Mouse (Mus musculus): ENCODE data around the gene Cnga3. TPM values are rescaled to one million over a fixed set of nuclear protein-coding genes. Genes with fewer than 3 reads are reported as not detected.
A peak's percentile ranks its signal among the peaks of the same experiment; 100 is the strongest.

The Cnga3 gene
- total and polyA plus RNA-seq, 2 experiments from 2014 or later, result 0.10 to 3.0 TPM

DNA sequence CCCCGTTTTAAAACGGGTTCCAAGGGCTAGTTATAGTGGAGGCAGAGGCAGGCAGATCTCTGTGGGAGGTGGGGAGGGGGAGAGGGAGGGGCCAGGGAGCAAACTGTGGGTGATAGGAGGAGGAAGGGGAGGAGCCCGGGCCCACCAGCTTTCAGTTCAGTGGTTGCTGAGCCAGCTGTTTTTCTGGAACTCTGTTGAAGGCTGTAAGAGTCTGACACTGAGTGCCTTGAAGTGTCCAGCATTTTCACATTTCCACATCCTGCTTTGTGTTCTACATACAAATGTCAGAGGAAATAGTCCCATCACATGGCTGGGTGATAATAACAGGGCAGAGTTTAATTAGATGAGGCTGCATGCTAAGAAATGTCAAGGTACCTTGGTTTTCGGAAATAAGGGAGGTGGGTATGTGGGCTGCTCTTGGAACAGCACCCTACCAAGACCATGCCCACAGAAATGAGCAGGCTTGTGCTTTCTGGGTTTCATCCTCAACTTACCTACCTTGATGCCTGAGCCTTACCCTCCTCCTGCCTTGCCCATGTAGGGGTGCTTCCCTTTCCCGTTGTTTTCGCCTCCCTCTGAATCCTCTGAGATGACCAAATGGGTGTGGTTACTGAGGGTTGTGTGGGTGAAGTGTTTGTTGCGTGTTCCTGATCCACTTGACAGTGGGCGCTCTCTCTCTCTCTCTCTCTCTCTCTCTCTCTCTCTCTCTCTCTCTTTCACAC, 93.9 kb downstream of the Cnga3 start:
- H3K4me1 ChIP-seq (ENCODE audit: insufficient read depth, low read length), result no peaks in the 10 kb centered on the region
- no peak overlapping the region for H3K27ac ChIP-seq
- H3K9ac ChIP-seq (replicated peaks; ENCODE audit: low read length), result no peak overlapping the region
- H3K9me3 ChIP-seq (ENCODE audit: low read length), result peaks cover 2% of the 10 kb centered on the region; the same call in 1 of the 2 replicates
- no peak overlapping the region for H3K4me3 ChIP-seq (ENCODE audit: low read length)
- H3K27me3 ChIP-seq (ENCODE audit: insufficient read depth, low read length), result no peaks in the 10 kb centered on the region
- no peak for TF ChIP-seq CTCF (IDR thresholded peaks at IDR 0.05; ENCODE audit: low read depth)
- DNase-seq (ENCODE audit: low spot score) (no peak), ATAC-seq (0 out of 2 replicates have a peak, but pooled peaks have one; percentile 15)
- WGBS, result 88% methylated on average over 8 of the region's 8 CpGs
- no peak overlapping the region for H3K4me2 ChIP-seq (ENCODE audit: low read depth, low read length)
- H3K36me3 ChIP-seq (ENCODE audit: insufficient read depth, low read length), result no peaks in the 10 kb centered on the region

DNA sequence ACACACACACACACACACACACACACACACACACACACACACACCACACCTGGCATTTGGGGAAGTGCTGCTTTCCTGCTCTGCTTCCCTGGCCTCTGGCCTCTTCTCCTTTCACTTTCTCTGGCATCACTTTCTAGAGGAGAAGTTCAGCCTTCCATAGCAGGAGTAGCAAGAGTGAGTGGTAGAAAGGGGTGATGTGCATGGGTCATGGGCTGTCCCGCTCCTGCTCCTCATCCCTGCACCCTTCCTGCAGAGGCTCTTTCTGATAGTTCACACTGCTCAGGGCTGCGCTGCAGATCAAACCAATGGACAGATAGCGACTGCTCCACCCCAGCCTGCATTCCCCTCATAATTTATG, 94.5 kb downstream of the Cnga3 start:
- ATAC-seq (no peak), DNase-seq (ENCODE audit: low spot score) (no peak)
- peaks cover 2% of the 10 kb centered on the region; the same call in 1 of the 2 replicates for H3K9me3 ChIP-seq (ENCODE audit: low read length)
- no peak overlapping the region for H3K9ac ChIP-seq (replicated peaks; ENCODE audit: low read length)
- H3K4me1 ChIP-seq (ENCODE audit: insufficient read depth, low read length), result no peaks in the 10 kb centered on the region
- no peak for TF ChIP-seq CTCF (IDR thresholded peaks at IDR 0.05; ENCODE audit: low read depth)
- WGBS, result 93% methylated on average over 3 of the region's 3 CpGs
- H3K27ac ChIP-seq, result no peak overlapping the region
- H3K36me3 ChIP-seq (ENCODE audit: insufficient read depth, low read length), result no peaks in the 10 kb centered on the region
- H3K4me3 ChIP-seq (ENCODE audit: low read length), result no peak overlapping the region
- H3K27me3 ChIP-seq (ENCODE audit: insufficient read depth, low read length), result no peaks in the 10 kb centered on the region
- no peak overlapping the region for H3K4me2 ChIP-seq (ENCODE audit: low read depth, low read length)

GRCm38 (mm10) chr1:37309939-37310515, 95.8 kb downstream of the Cnga3 start:
- no peak overlapping the region for H3K27ac ChIP-seq
- 98% methylated on average over 4 of the region's 4 CpGs for WGBS
- no peak for TF ChIP-seq CTCF (IDR thresholded peaks at IDR 0.05; ENCODE audit: low read depth)
- no peak overlapping the region for H3K4me3 ChIP-seq (ENCODE audit: low read length)
- no peak for ATAC-seq
- no peak overlapping the region for H3K9ac ChIP-seq (replicated peaks; ENCODE audit: low read length)
- no peak overlapping the region for H3K4me2 ChIP-seq (ENCODE audit: low read depth, low read length)
- H3K4me1 ChIP-seq (ENCODE audit: insufficient read depth, low read length), result no peaks in the 10 kb centered on the region
- no peaks in the 10 kb centered on the region for H3K36me3 ChIP-seq (ENCODE audit: insufficient read depth, low read length)
- H3K27me3 ChIP-seq (ENCODE audit: insufficient read depth, low read length), result no peaks in the 10 kb centered on the region
- H3K9me3 ChIP-seq (ENCODE audit: low read length), result peaks cover 2% of the 10 kb centered on the region; the same call in 1 of the 2 replicates
- DNase-seq (ENCODE audit: low spot score), result no peak

Other genes starting within 250 kb of the Cnga3 start
- gene Vwa3b, start 187.8 kb upstream of the Cnga3 start, total RNA-seq (2014; rRNA removed), result 1.5 and 1.7 TPM in 2 replicates
- 1.7 and 2.9 TPM in 2 replicates for gene Vwa3b, start 187.8 kb upstream of the Cnga3 start, polyA plus RNA-seq (2015; fragmentation: Nextera tagmentation; extraction: Ambion mirVana)
- gene Inpp4a, start 85.4 kb downstream of the Cnga3 start, total RNA-seq (2014; rRNA removed), result 45.3 and 53.6 TPM in 2 replicates
- gene Inpp4a, start 85.4 kb downstream of the Cnga3 start, polyA plus RNA-seq (2015; fragmentation: Nextera tagmentation; extraction: Ambion mirVana), result 82.5 and 83.7 TPM in 2 replicates
- 44.4 and 48.7 TPM in 2 replicates for gene Coa5, start 215.7 kb downstream of the Cnga3 start, total RNA-seq (2014; rRNA removed)
- gene Coa5, start 215.7 kb downstream of the Cnga3 start, polyA plus RNA-seq (2015; fragmentation: Nextera tagmentation; extraction: Ambion mirVana), result 40.9 and 43.7 TPM in 2 replicates
- gene Unc50, start 215.7 kb downstream of the Cnga3 start, total RNA-seq (2014; rRNA removed), result 63.4 and 70.8 TPM in 2 replicates
- 135 and 138 TPM in 2 replicates for gene Unc50, start 215.7 kb downstream of the Cnga3 start, polyA plus RNA-seq (2015; fragmentation: Nextera tagmentation; extraction: Ambion mirVana)

Measured in hindbrain, postnatal 0 days (tissue).